Mouse (Mus musculus) heart, postnatal 0 days (tissue): ENCODE measurements around the gene B830017H08Rik. TPM values are rescaled to one million over a fixed set of nuclear protein-coding genes. Genes with fewer than 3 reads are reported as not detected.
A peak's percentile ranks its signal among the peaks of the same experiment; 100 is the strongest.

Experiments used
- ATAC-seq: fragments of 200-750 bp; cut with Nextera tagmentation; 2 replicates; pipeline ENCODE4 v1.8.0; 2017; ENCODE audit warnings: low read depth, moderate number of reproducible peaks, moderate library complexity; ENCODE audit not compliant: insufficient read depth
- DNase-seq: peaks from one replicate; pipeline ENCODE4 v3.0.0-alpha.2; 2016; ENCODE audit warnings: low spot score
- H3K27ac ChIP-seq: fragments of 300-500 bp; sonication (generic); 2 replicates; pipeline ENCODE4 v1.5.1; 2014; ENCODE audit warnings: low read depth, mild to moderate bottlenecking
- H3K27me3 ChIP-seq: fragments of 300-500 bp; sonication (generic); 2 replicates; pipeline ENCODE4 v1.6.1; 2014; ENCODE audit warnings: low read length, mixed read lengths; ENCODE audit not compliant: control insufficient read depth, insufficient read depth
- H3K36me3 ChIP-seq: fragments of 300-500 bp; sonication (generic); replicated peaks from 2 replicates; pipeline ENCODE4 v1.6.1; 2014; ENCODE audit warnings: low read length, mixed read lengths; ENCODE audit not compliant: control insufficient read depth, insufficient read depth
- H3K4me1 ChIP-seq: fragments of 300-500 bp; sonication (generic); 2 replicates; pipeline ENCODE4 v1.6.1; 2014; ENCODE audit warnings: antibody characterized with exemption; ENCODE audit not compliant: control insufficient read depth, insufficient read depth
- H3K4me2 ChIP-seq: fragments of 300-500 bp; sonication (generic); 2 replicates; pipeline ENCODE4 v1.6.1; 2014; ENCODE audit warnings: low read depth, mild to moderate bottlenecking, low read length, moderate library complexity
- H3K4me3 ChIP-seq: fragments of 300-500 bp; sonication (generic); 2 replicates; pipeline ENCODE4 v1.5.1; 2014; ENCODE audit warnings: low read depth, low read length
- H3K9ac ChIP-seq: fragments of 300-500 bp; sonication (generic); replicated peaks from 2 replicates; pipeline ENCODE4 v1.6.1; 2014; ENCODE audit warnings: low read depth, low read length, mixed read lengths
- H3K9me3 ChIP-seq: fragments of 300-500 bp; sonication (generic); replicated peaks from 2 replicates; pipeline ENCODE4 v1.6.1; 2016; ENCODE audit warnings: low read length; ENCODE audit not compliant: control insufficient read depth
- CTCF ChIP-seq: IDR thresholded peaks from 2 replicates; pipeline ENCODE4 v1.5.1; 2016; ENCODE audit warnings: antibody characterized with exemption, control low read depth, low read depth
- EP300 ChIP-seq: IDR thresholded peaks from 2 replicates; pipeline ENCODE4 v1.6.1; 2016; ENCODE audit warnings: antibody characterized with exemption, low read depth
- whole genome bisulfite sequencing: fragments of 180-500 bp; shearing (Covaris S2); extraction: QIAGEN DNeasy Blood & Tissue Kit; methylation state at CpG from one replicate; pipeline ENCODE4 v1.1.7; 2014; 5-methylcytosine and 5-hydroxymethylcytosine counted together
- polyA plus RNA-seq: library from polyadenylated mRNA; unstranded; fragments of >200 nt; fragmentation: Nextera tagmentation; extraction: Ambion mirVana; gene quantifications from 2 replicates; pipeline ENCODE4 v1.2.1, GENCODE M21; 2015
- total RNA-seq: library from RNA; depleted of rRNA; stranded (reverse); fragments of >200 nt; gene quantifications from 2 replicates; pipeline ENCODE4 v1.2.3, GENCODE M21; 2014; ENCODE audit warnings: low replicate concordance

B830017H08Rik gene
- total and polyA plus RNA-seq, 2 experiments from 2014 or later, result not detected

DNA sequence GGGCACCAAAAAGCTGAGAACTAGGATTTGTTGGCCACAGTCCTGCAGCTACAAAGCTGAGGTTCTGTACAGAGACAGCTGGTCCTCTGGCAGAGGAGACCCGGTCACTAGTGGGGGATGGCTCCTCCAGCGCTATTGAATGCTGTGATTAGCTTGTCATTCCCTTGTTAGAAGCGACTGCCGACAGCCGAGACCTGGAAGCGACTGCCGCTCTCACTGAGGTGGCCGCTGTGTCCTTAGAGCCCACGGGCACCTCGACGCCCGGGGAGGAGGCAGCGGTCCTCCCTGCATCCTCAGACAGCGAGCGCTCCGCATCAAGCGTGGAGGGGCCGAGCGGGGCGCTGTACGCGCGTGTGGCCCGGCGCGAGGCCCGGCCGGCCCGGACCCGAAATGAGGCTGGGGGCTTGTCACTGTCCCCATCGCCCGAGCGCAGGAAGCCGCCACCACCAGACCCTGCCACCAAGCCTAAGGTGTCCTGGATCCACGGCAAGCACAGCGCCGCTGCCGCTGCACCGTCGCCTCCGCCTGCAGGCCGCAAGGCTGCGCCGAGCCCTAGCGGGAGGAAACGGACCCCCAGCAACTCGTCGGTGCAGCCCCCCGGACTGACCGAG is 26.2 kb upstream of the B830017H08Rik start:
- TF ChIP-seq EP300, result no peak
- TF ChIP-seq CTCF, result no peak
- Histone ChIP-seq H3K4me3 (peak overlapping the region; percentile 44), H3K9ac (peak overlapping the region; percentile 18), H3K27ac (no peak overlapping the region), H3K4me2 (peak overlapping the region; percentile 76), H3K27me3 (peaks cover 56% of the 10 kb centered on the region), H3K36me3 (no peaks in the 10 kb centered on the region), H3K4me1 (peaks cover 17% of the 10 kb centered on the region), H3K9me3 (no peaks in the 10 kb centered on the region)
- DNase-seq (no peak), ATAC-seq (no peak)
- 11% methylated on average over 47 of the region's 50 CpGs for WGBS

DNA sequence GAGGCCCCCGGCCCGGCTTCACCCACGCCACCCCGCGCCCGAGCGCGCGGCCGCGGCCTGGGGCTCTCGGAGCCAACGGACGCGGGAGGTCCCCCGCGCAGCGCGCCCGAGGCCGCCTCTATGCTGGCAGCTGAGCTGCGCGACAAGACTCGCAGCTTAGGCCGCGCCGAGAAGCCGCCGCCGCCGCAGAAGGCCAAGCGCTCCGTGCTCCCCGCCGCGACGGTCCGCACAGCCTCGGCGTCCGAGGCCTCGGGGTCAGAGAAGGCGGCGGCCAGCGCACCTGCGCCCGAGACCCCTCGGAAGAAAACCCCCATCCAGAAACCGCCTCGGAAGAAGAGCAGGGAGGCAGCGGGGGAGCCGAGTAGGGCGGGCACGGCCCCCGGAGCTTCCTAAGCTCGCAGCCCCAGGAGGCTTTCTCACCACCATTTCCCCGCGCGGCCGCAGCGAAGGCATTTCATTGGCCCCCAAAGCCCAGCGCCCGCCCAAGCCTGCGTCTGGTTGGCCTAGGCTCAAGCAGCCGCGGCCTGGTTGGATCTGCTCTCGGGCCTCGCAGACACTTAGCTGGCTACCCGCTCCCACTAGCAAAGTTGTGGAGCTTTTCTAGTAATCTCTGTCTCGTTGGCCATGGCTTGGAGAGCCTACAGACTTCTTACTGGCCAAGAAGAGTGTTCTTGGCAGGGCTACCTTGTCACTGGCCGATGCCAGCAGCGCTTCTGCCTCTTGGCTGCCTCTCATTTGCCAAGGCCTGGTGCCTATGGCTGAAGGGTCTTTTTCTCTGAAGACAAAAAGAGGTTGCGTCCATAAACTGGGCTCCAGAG is 25.5 kb upstream of the B830017H08Rik start:
- DNase-seq, result peak; percentile 67
- TF ChIP-seq CTCF, result no peak
- TF ChIP-seq EP300, result no peak
- no peaks in the 10 kb centered on the region for H3K36me3 ChIP-seq
- no peaks in the 10 kb centered on the region for H3K9me3 ChIP-seq
- peaks cover 17% of the 10 kb centered on the region for H3K4me1 ChIP-seq
- peak overlapping the region; percentile 18 for H3K9ac ChIP-seq
- 13% methylated on average over 68 of the region's 73 CpGs for WGBS
- peak overlapping the region; percentile 76 for H3K4me2 ChIP-seq
- peak overlapping the region; percentile 44 for H3K4me3 ChIP-seq
- H3K27ac ChIP-seq, result no peak overlapping the region
- ATAC-seq, result peak; percentile 75
- H3K27me3 ChIP-seq, result peaks cover 48% of the 10 kb centered on the region

DNA sequence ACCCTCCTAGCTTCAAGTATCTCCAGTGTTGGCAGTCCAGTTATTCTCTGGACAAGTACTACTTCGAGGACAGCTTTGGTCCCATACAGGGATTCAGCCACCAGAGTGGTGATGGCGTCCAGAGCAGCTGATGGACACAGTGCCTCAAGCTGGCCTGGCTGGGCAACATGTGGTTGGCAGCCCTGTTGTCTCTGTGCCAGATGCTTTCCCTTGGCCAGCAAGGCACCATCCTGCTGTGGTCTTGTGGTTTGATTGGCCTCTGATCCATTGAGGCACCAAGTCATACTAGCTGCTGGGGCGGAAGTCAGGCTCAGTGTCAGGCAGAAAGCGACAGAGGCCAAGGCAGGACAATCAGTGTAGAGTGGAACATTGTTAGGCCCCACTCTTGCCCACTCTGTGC is 23.8 kb upstream of the B830017H08Rik start:
- DNase-seq, result no peak
- no peak overlapping the region for H3K27ac ChIP-seq
- no peak for ATAC-seq
- H3K4me2 ChIP-seq, result no peak overlapping the region
- no peaks in the 10 kb centered on the region for H3K9me3 ChIP-seq
- H3K36me3 ChIP-seq, result no peaks in the 10 kb centered on the region
- peaks cover 7% of the 10 kb centered on the region; the same call in 1 of the 2 replicates for H3K4me1 ChIP-seq
- H3K27me3 ChIP-seq, result peaks cover 31% of the 10 kb centered on the region
- no peak for TF ChIP-seq CTCF
- WGBS, result 74% methylated on average over 4 of the region's 4 CpGs
- no peak overlapping the region for H3K9ac ChIP-seq
- H3K4me3 ChIP-seq, result no peak overlapping the region

GRCm38 (mm10) chr16:17809711-17810110 is 23.2 kb upstream of the B830017H08Rik start:
- ATAC-seq (no peak), DNase-seq (no peak)
- Histone ChIP-seq H3K27me3 (peaks cover 27% of the 10 kb centered on the region), H3K9ac (no peak overlapping the region), H3K4me2 (no peak overlapping the region), H3K36me3 (no peaks in the 10 kb centered on the region), H3K4me1 (peaks cover under 1% of the 10 kb centered on the region; the same call in 1 of the 2 replicates), H3K9me3 (no peaks in the 10 kb centered on the region), H3K4me3 (no peak overlapping the region), H3K27ac (no peak overlapping the region)
- WGBS, result 38% methylated on average over 7 of the region's 7 CpGs
- TF ChIP-seq EP300 (no peak), CTCF (no peak)

GRCm38 (mm10) chr16:17812120-17812519 is 20.8 kb upstream of the B830017H08Rik start:
- H3K36me3 ChIP-seq, result no peaks in the 10 kb centered on the region
- no peak overlapping the region for H3K9ac ChIP-seq
- peaks cover 14% of the 10 kb centered on the region; the same call in 1 of the 2 replicates for H3K27me3 ChIP-seq
- TF ChIP-seq CTCF (peak; percentile 89), EP300 (no peak)
- H3K9me3 ChIP-seq, result no peaks in the 10 kb centered on the region
- H3K4me1 ChIP-seq, result peaks cover 7% of the 10 kb centered on the region; the same call in 1 of the 2 replicates
- no peak overlapping the region for H3K27ac ChIP-seq
- no peak overlapping the region for H3K4me3 ChIP-seq
- DNase-seq (peak; percentile 85), ATAC-seq (peak; percentile 43; the same call in 1 of the 2 replicates)
- 4% methylated on average over 5 of the region's 5 CpGs for WGBS
- H3K4me2 ChIP-seq, result no peak overlapping the region
